Mouse (Mus musculus) forelimb bud, embryonic 11.5 days (tissue): ENCODE results near the gene Tbc1d10c.

ENCODE experiments used
- DNase-seq: peaks from one replicate; pipeline ENCODE4 v3.0.0-alpha.2; 2012; ENCODE audit warnings: low read depth, low spot score

Tbc1d10c gene

GRCm38 (mm10) chr19:4190831-4191334 is at the start of gene Tbc1d10c:
Gene Tbc1d10c, minus strand, starts transcription at chr19:4191284.
- DNase-seq = no peak

GRCm38 (mm10) chr19:4240247-4240668 is 49.2 kb upstream of the Tbc1d10c start:
- DNase-seq = peak; percentile 75

GRCm38 (mm10) chr19:4234548-4234947 is 43.5 kb upstream of the Tbc1d10c start:
- DNase-seq = no peak

GRCm38 (mm10) chr19:4232651-4233050 is 41.6 kb upstream of the Tbc1d10c start:
- no peak for DNase-seq

GRCm38 (mm10) chr19:4232186-4232572 is 41.1 kb upstream of the Tbc1d10c start:
- no peak for DNase-seq

GRCm38 (mm10) chr19:4231253-4232185 is 40.4 kb upstream of the Tbc1d10c start, which contains the start of gene Pold4:
Gene Pold4, plus strand, starts transcription at chr19:4231899.
- DNase-seq = peak; percentile 86

GRCm38 (mm10) chr19:4230415-4230814 is 39.3 kb upstream of the Tbc1d10c start:
- DNase-seq = no peak

- no peak for DNase-seq
Observed at GRCm38 (mm10) chr19:4229451-4230076, 38.5 kb upstream of the Tbc1d10c start.

GRCm38 (mm10) chr19:4228891-4229290 is 37.8 kb upstream of the Tbc1d10c start:
- DNase-seq = no peak

GRCm38 (mm10) chr19:4227894-4228678 is 37.0 kb upstream of the Tbc1d10c start:
- DNase-seq = peak; percentile 88

- DNase-seq = no peak
Observed at GRCm38 (mm10) chr19:4227446-4227845, 36.4 kb upstream of the Tbc1d10c start.

GRCm38 (mm10) chr19:4226779-4227178 is 35.7 kb upstream of the Tbc1d10c start:
- DNase-seq = no peak

GRCm38 (mm10) chr19:4222165-4222564 is 31.1 kb upstream of the Tbc1d10c start:
- no peak for DNase-seq

GRCm38 (mm10) chr19:4220957-4221743 is 30.1 kb upstream of the Tbc1d10c start:
- DNase-seq = no peak

GRCm38 (mm10) chr19:4220416-4220815 is 29.3 kb upstream of the Tbc1d10c start:
- DNase-seq = no peak

GRCm38 (mm10) chr19:4219943-4220342 is 28.9 kb upstream of the Tbc1d10c start:
- DNase-seq = no peak

- DNase-seq = no peak
Observed at GRCm38 (mm10) chr19:4218784-4219183, 27.7 kb upstream of the Tbc1d10c start.

GRCm38 (mm10) chr19:4218293-4218692 is 27.2 kb upstream of the Tbc1d10c start:
- no peak for DNase-seq

GRCm38 (mm10) chr19:4217855-4218254 is 26.8 kb upstream of the Tbc1d10c start:
- DNase-seq = no peak

GRCm38 (mm10) chr19:4217140-4217539 is 26.1 kb upstream of the Tbc1d10c start:
- DNase-seq = no peak
